Mouse (Mus musculus): Measurements from ENCODE around the gene Znrd1.
"Not testable (repeated sequence)": the region's sequence is repeated elsewhere in the genome, so short reads cannot be mapped to it uniquely, and the experiment has no call there.

Znrd1 gene

GRCm38 (mm10) chr17:36957999-36958743, at the start of gene Znrd1, which contains the start of gene Znrd1as:
Znrd1 (minus strand) TSS chr17:36958559.
Znrd1as (plus strand) TSS chr17:36958592.
- CTCF ChIA-PET, result no interaction called here

- CTCF ChIA-PET, result no interaction called here
Measured at GRCm38 (mm10) chr17:37003366-37003765, 45.0 kb upstream of the Znrd1 start.

GRCm38 (mm10) chr17:37002364-37003330, 44.3 kb upstream of the Znrd1 start:
- CTCF ChIA-PET, result no interaction called here

GRCm38 (mm10) chr17:37000863-37001262, 42.5 kb upstream of the Znrd1 start, which contains the start of gene Zfp57:
Zfp57 (plus strand) TSS chr17:37001163.
- CTCF ChIA-PET, result no interaction called here

- CTCF ChIA-PET, result no interaction called here
Measured at GRCm38 (mm10) chr17:36998477-36998876, 40.1 kb upstream of the Znrd1 start.

- CTCF ChIA-PET, result no interaction called here
Measured at GRCm38 (mm10) chr17:36997033-36997735, 38.8 kb upstream of the Znrd1 start.

- CTCF ChIA-PET, result no interaction called here
Measured at GRCm38 (mm10) chr17:36995448-36995847, 37.1 kb upstream of the Znrd1 start.

- CTCF ChIA-PET, result no interaction called here
Measured at GRCm38 (mm10) chr17:36994528-36994927, 36.2 kb upstream of the Znrd1 start.

GRCm38 (mm10) chr17:36993770-36994325, 35.5 kb upstream of the Znrd1 start:
- CTCF ChIA-PET, result interaction anchor here (0.8 kb wide), 1 partner anchor 14 kb away, joined by 4 read pairs; no protein-coding TSS in a partner anchor

- CTCF ChIA-PET, result no interaction called here
Measured at GRCm38 (mm10) chr17:36992336-36993104, 34.2 kb upstream of the Znrd1 start.

- CTCF ChIA-PET, result not testable (repeated sequence)
Measured at GRCm38 (mm10) chr17:36990630-36991029, 32.3 kb upstream of the Znrd1 start.

GRCm38 (mm10) chr17:36989437-36989836, 31.1 kb upstream of the Znrd1 start, which contains the start of gene H2-M5:
H2-M5 (minus strand) TSS chr17:36989537.
- CTCF ChIA-PET, result interaction anchor here (0.5 kb wide), 1 partner anchor 40 kb away, joined by 4 read pairs; no protein-coding TSS in a partner anchor

- CTCF ChIA-PET, result no interaction called here
Measured at GRCm38 (mm10) chr17:36988475-36988874, 30.1 kb upstream of the Znrd1 start.

- CTCF ChIA-PET, result no interaction called here
Measured at GRCm38 (mm10) chr17:36982253-36983155, 24.1 kb upstream of the Znrd1 start.

- CTCF ChIA-PET, result no interaction called here
Measured at GRCm38 (mm10) chr17:36981845-36982244, 23.5 kb upstream of the Znrd1 start.

- CTCF ChIA-PET, result no interaction called here
Measured at GRCm38 (mm10) chr17:36981221-36981813, 23.0 kb upstream of the Znrd1 start, which contains the start of gene 2410137M14Rik. 2410137M14Rik (minus strand) TSS chr17:36981237.

- CTCF ChIA-PET, result no interaction called here
Measured at GRCm38 (mm10) chr17:36973271-36973787, 15.0 kb upstream of the Znrd1 start.

GRCm38 (mm10) chr17:36972791-36973190, 14.4 kb upstream of the Znrd1 start:
- CTCF ChIA-PET, result no interaction called here

Measured in spleen, embryonic (tissue).